Mouse (Mus musculus): Measurements from ENCODE around the gene Gm10974. TPM values are rescaled to one million over a fixed set of nuclear protein-coding genes. Genes with fewer than 3 reads are reported as not detected.

Gene Gm10974
- polyA plus RNA-seq, 1 experiment, result not detected

- H3K79me2 ChIP-seq (ENCODE audit: control insufficient read depth, insufficient read depth), result peaks cover 67% of the 10 kb centered on the region
- peaks cover 55% of the 10 kb centered on the region for H3K79me3 ChIP-seq (ENCODE audit: low read depth)
- no peaks in the 10 kb centered on the region for H3K27me3 ChIP-seq (ENCODE audit: control insufficient read depth, insufficient read depth, insufficient read length)
- H3K36me3 ChIP-seq (ENCODE audit: control insufficient read depth, insufficient read depth), result peaks cover 50% of the 10 kb centered on the region
- H3K4me3 ChIP-seq (ENCODE audit: insufficient read depth, poor library complexity, severe bottlenecking), result no peak overlapping the region
- H3ac ChIP-seq (ENCODE audit: control insufficient read depth, insufficient read length, low read depth), result no peak overlapping the region
- TF ChIP-seq MYOG (IDR thresholded peaks at IDR 0.05; ENCODE audit: control insufficient read depth, extremely low read depth, insufficient read length) (no peak), USF1 (IDR thresholded peaks at IDR 0.05; ENCODE audit: low read depth) (no peak), CEBPB (IDR thresholded peaks at IDR 0.05; ENCODE audit: low read depth) (no peak), MAX (IDR thresholded peaks at IDR 0.05) (no peak), CTCF (IDR thresholded peaks at IDR 0.05; ENCODE audit: control insufficient read depth, insufficient read depth, insufficient read length) (no peak), MYOD1 (IDR thresholded peaks at IDR 0.05; ENCODE audit: control insufficient read depth, insufficient read length, low read depth) (no peak), FOSL1 (IDR thresholded peaks at IDR 0.05; ENCODE audit: insufficient read depth, low read length, poor library complexity, severe bottlenecking) (no peak)
These were observed 1.2 kb upstream of the Gm10974 start for GRCm38 (mm10) chr7:66364491-66364890.

GRCm38 (mm10) chr7:66365411-66365810 lies 294 bp upstream of the Gm10974 start:
- no peak overlapping the region for H3K4me3 ChIP-seq (ENCODE audit: insufficient read depth, poor library complexity, severe bottlenecking)
- no peak overlapping the region for H3ac ChIP-seq (ENCODE audit: control insufficient read depth, insufficient read length, low read depth)
- TF ChIP-seq MAX (IDR thresholded peaks at IDR 0.05), result no peak
- no peak for TF ChIP-seq MYOG (IDR thresholded peaks at IDR 0.05; ENCODE audit: control insufficient read depth, extremely low read depth, insufficient read length)
- no peak for TF ChIP-seq USF1 (IDR thresholded peaks at IDR 0.05; ENCODE audit: low read depth)
- TF ChIP-seq MYOD1 (IDR thresholded peaks at IDR 0.05; ENCODE audit: control insufficient read depth, insufficient read length, low read depth), result no peak
- no peak for TF ChIP-seq CTCF (IDR thresholded peaks at IDR 0.05; ENCODE audit: control insufficient read depth, insufficient read depth, insufficient read length)
- no peak for TF ChIP-seq CEBPB (IDR thresholded peaks at IDR 0.05; ENCODE audit: low read depth)
- TF ChIP-seq FOSL1 (IDR thresholded peaks at IDR 0.05; ENCODE audit: insufficient read depth, low read length, poor library complexity, severe bottlenecking), result no peak
- H3K79me3 ChIP-seq (ENCODE audit: low read depth), result peaks cover 46% of the 10 kb centered on the region
- H3K36me3 ChIP-seq (ENCODE audit: control insufficient read depth, insufficient read depth), result peaks cover 44% of the 10 kb centered on the region
- H3K27me3 ChIP-seq (ENCODE audit: control insufficient read depth, insufficient read depth, insufficient read length), result no peaks in the 10 kb centered on the region
- H3K79me2 ChIP-seq (ENCODE audit: control insufficient read depth, insufficient read depth), result peaks cover 74% of the 10 kb centered on the region

DNA sequence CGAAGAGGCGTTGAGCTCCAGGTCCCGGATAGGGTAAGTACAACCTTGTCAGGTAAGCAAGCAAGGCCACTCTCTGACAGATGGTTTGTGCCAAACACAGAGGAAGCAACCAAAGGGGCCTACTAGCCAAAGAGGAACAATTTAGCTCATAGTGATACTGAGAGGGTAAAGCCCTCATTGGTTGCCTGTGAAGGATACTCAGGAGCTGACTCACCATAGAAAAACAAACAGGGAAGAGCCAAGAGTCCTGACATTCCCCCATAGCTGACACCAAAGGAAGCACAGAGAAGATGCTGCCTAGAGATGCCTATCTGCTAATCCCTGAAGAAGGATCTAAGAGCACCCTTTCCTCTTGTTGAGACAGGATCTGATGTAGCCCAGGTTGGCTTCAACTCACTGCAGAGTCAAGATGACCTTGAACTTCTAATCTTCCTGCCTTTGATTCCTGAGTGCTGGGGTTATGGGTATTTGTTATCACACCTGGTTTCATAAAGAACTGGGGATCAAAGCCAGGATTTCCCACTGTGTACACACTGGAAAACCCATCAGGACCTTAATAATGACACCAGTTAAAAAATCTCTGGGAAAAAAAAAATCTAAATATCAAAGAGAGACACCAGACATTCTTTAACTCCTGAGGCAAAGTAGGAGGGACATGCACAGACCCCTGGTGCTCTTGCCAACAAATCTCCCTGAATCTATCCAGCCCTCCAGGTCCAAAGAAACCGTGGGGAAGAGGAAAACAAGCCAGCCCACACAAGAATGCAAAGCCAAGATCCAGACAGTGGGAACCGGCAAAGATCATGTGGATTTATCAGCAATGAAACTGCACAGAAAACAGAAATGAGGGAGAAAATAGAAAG lies 3.6 kb downstream of the Gm10974 start:
- Histone ChIP-seq H3K27me3 (ENCODE audit: control insufficient read depth, insufficient read depth, insufficient read length) (no peaks in the 10 kb centered on the region), H3K79me2 (ENCODE audit: control insufficient read depth, insufficient read depth) (peaks cover 88% of the 10 kb centered on the region), H3K36me3 (ENCODE audit: control insufficient read depth, insufficient read depth) (peaks cover 36% of the 10 kb centered on the region), H3K4me3 (ENCODE audit: insufficient read depth, poor library complexity, severe bottlenecking) (no peak overlapping the region), H3ac (ENCODE audit: control insufficient read depth, insufficient read length, low read depth) (no peak overlapping the region), H3K79me3 (ENCODE audit: low read depth) (peaks cover 56% of the 10 kb centered on the region)
- no peak for TF ChIP-seq MYOG (IDR thresholded peaks at IDR 0.05; ENCODE audit: control insufficient read depth, extremely low read depth, insufficient read length)
- TF ChIP-seq CTCF (IDR thresholded peaks at IDR 0.05; ENCODE audit: control insufficient read depth, insufficient read depth, insufficient read length), result no peak
- peak; percentile 44 for TF ChIP-seq FOSL1 (IDR thresholded peaks at IDR 0.05; ENCODE audit: insufficient read depth, low read length, poor library complexity, severe bottlenecking)

DNA sequence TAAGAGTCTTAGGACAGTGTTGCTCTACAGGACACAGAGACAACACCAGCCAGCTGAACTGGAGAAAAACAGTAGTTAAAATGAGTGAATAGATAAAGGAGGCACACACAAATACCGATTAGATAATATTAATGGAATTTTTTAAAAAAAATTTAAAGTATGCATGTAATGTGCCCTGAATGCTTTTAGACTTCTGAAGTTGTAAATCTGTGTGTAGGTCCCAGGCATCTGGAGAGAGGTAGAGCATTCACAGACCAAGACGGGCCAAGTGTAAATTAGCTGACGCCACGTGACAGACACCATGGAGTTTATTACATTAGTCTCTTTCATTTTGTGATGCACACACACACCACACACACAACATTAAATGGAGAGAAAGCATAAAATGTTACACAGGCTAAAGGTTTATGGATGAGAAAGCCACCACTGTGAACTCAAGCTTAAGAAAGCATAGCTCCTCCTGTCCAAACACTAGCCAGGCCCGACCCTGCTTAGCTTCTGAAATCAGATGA lies 4.3 kb downstream of the Gm10974 start:
- TF ChIP-seq MYOD1 (IDR thresholded peaks at IDR 0.05; ENCODE audit: control insufficient read depth, insufficient read length, low read depth) (no peak), CEBPB (IDR thresholded peaks at IDR 0.05; ENCODE audit: low read depth) (no peak), USF1 (IDR thresholded peaks at IDR 0.05; ENCODE audit: low read depth) (peak; percentile 83)
- H3ac ChIP-seq (ENCODE audit: control insufficient read depth, insufficient read length, low read depth), result no peak overlapping the region
- H3K79me2 ChIP-seq (ENCODE audit: control insufficient read depth, insufficient read depth), result peaks cover 88% of the 10 kb centered on the region
- no peaks in the 10 kb centered on the region for H3K27me3 ChIP-seq (ENCODE audit: control insufficient read depth, insufficient read depth, insufficient read length)
- no peak overlapping the region for H3K4me3 ChIP-seq (ENCODE audit: insufficient read depth, poor library complexity, severe bottlenecking)
- H3K79me3 ChIP-seq (ENCODE audit: low read depth), result peaks cover 57% of the 10 kb centered on the region
- peaks cover 32% of the 10 kb centered on the region for H3K36me3 ChIP-seq (ENCODE audit: control insufficient read depth, insufficient read depth)

- Histone ChIP-seq H3K4me3 (ENCODE audit: insufficient read depth, poor library complexity, severe bottlenecking) (no peak overlapping the region), H3K27me3 (ENCODE audit: control insufficient read depth, insufficient read depth, insufficient read length) (no peaks in the 10 kb centered on the region), H3ac (ENCODE audit: control insufficient read depth, insufficient read length, low read depth) (no peak overlapping the region), H3K79me3 (ENCODE audit: low read depth) (peaks cover 57% of the 10 kb centered on the region), H3K36me3 (ENCODE audit: control insufficient read depth, insufficient read depth) (peaks cover 32% of the 10 kb centered on the region), H3K79me2 (ENCODE audit: control insufficient read depth, insufficient read depth) (peaks cover 85% of the 10 kb centered on the region)
- no peak for TF ChIP-seq MYOG (IDR thresholded peaks at IDR 0.05; ENCODE audit: control insufficient read depth, extremely low read depth, insufficient read length)
These were observed 5.3 kb downstream of the Gm10974 start for GRCm38 (mm10) chr7:66370970-66371369.

DNA sequence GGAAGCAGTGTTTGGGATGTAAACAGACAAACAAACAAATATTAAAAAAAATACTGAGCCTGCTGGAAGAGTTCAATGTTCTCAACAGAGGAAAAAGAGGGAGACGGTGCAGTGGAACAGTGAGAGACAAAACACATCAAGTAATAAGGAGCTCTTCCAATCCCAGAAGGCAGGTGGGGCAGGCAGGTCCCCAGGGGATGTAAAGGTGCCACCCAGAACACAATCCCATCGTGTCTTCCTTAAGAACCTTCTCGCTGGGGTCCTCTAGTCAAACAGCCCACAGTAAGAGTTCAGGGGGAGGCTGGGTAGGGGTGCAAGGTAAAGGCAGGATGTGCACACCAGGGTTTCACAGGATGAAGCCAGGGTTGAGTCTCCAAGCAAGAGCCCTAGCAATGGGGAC lies 7.7 kb downstream of the Gm10974 start:
- Histone ChIP-seq H3K79me3 (ENCODE audit: low read depth) (peaks cover 42% of the 10 kb centered on the region), H3K4me3 (ENCODE audit: insufficient read depth, poor library complexity, severe bottlenecking) (no peak overlapping the region), H3ac (ENCODE audit: control insufficient read depth, insufficient read length, low read depth) (no peak overlapping the region), H3K27me3 (ENCODE audit: control insufficient read depth, insufficient read depth, insufficient read length) (no peaks in the 10 kb centered on the region), H3K36me3 (ENCODE audit: control insufficient read depth, insufficient read depth) (peaks cover 24% of the 10 kb centered on the region), H3K79me2 (ENCODE audit: control insufficient read depth, insufficient read depth) (peaks cover 81% of the 10 kb centered on the region)
- TF ChIP-seq MAX (IDR thresholded peaks at IDR 0.05), result no peak
